Mouse (Mus musculus): ENCODE measurements around the gene Ankmy1. TPM values are rescaled to one million over a fixed set of nuclear protein-coding genes. Genes with fewer than 3 reads are reported as not detected.

The Ankmy1 gene
- polyA plus RNA-seq, 1 experiment from 2014 or later = 0.45 TPM

DNA sequence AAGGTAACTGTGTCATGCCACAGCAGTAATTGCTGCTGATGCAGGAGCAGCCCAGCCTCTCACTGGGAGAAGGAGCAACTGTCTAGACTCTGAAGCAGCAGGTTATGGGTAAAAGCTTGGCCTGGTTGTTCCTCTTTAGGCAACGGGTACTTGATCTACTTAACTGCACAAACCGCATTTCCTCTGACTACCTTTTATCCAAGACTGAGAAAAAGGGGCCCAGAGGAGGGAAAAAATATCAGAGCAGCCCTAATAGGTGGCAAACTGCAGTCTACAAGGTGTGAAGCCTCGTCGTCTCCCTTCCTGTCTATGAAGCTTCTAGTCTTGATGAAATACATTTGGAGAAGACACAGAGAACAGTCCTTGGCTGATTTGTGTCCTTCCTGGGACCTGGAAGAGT is 30.9 kb upstream of the Ankmy1 start:
- Histone ChIP-seq H3K36me3 (peaks cover 8% of the 10 kb centered on the region), H3K27me3 (peaks cover 15% of the 10 kb centered on the region; the same call in 1 of the 2 replicates), H3K4me1 (peaks cover 27% of the 10 kb centered on the region), H3K4me2 (replicated peaks) (peak overlapping the region; percentile 67), H3K9me3 (no peaks in the 10 kb centered on the region), H3K9ac (replicated peaks) (peak overlapping the region; percentile 85), H3K4me3 (peak overlapping the region; percentile 82), H3K27ac (replicated peaks) (peak overlapping the region; percentile 97)
- ATAC-seq (ENCODE audit: low FRiP score, low read depth) = no peak
- WGBS = 72% methylated on average over 4 of the region's 4 CpGs

DNA sequence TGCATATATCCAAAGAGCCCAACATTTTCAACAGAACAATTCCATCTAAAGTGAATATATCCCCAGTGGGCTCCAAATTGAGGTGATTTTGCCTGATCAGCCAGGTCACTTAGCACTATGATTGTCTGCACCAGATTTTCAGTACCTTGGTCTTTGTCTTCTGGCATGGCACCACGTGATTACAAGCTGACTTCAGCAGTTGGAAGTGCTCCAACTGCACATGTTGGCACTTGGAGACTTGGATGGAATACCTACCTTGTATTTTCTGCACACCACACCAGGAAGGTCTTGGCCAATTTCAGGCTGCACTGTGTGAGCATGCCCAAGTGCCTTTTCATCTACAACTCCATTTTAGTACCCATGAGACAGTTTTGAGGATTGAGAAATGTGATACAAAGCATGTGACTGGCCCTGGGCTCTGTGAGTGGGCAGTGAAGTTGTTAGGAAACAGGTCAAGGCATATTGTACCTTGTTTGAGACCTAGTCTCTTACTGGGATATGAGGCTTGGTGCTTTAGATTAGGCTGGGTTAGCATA is 27.5 kb upstream of the Ankmy1 start:
- Histone ChIP-seq H3K9me3 (no peaks in the 10 kb centered on the region), H3K9ac (replicated peaks) (no peak overlapping the region), H3K36me3 (no peaks in the 10 kb centered on the region), H3K4me2 (replicated peaks) (no peak overlapping the region), H3K4me1 (peaks cover 7% of the 10 kb centered on the region), H3K27me3 (peaks cover 15% of the 10 kb centered on the region; the same call in 1 of the 2 replicates), H3K4me3 (no peak overlapping the region), H3K27ac (replicated peaks) (no peak overlapping the region)
- no peak for ATAC-seq (ENCODE audit: low FRiP score, low read depth)
- WGBS = 25% methylated on average over 1 of the region's 1 CpGs

DNA sequence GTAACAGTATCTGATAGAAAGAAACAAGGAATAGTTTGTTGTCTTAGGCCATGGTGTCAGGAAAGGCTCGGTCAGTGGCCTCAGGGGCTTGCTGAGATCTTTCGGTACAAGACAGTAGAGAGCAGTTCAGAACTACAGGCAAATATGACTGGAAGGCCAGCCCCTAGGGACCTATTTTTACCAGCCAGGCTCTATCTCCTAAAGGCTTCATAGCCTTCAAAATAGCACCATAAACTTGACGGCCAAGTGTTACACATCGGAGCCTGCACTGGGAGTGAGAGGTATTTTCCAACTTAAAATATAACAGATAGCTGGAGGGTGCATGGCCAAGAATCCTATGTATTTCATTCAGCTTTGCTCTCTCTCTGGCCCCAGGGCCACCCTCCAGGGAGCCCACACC is 18.8 kb upstream of the Ankmy1 start:
- ATAC-seq (ENCODE audit: low FRiP score, low read depth) = no peak
- peaks cover 51% of the 10 kb centered on the region for H3K36me3 ChIP-seq
- H3K4me2 ChIP-seq (replicated peaks) = no peak overlapping the region
- H3K27ac ChIP-seq (replicated peaks) = no peak overlapping the region
- no peak overlapping the region for H3K4me3 ChIP-seq
- no peak overlapping the region for H3K9ac ChIP-seq (replicated peaks)
- no peaks in the 10 kb centered on the region for H3K4me1 ChIP-seq
- no peaks in the 10 kb centered on the region for H3K27me3 ChIP-seq
- H3K9me3 ChIP-seq = no peaks in the 10 kb centered on the region
- WGBS = 89% methylated on average over 4 of the region's 4 CpGs

GRCm38 (mm10) chr1:92920474-92921200 is 17.9 kb upstream of the Ankmy1 start:
- no peaks in the 10 kb centered on the region for H3K9me3 ChIP-seq
- H3K27ac ChIP-seq (replicated peaks) = no peak overlapping the region
- no peaks in the 10 kb centered on the region for H3K4me1 ChIP-seq
- H3K4me3 ChIP-seq = no peak overlapping the region
- no peak overlapping the region for H3K9ac ChIP-seq (replicated peaks)
- H3K27me3 ChIP-seq = no peaks in the 10 kb centered on the region
- no peak overlapping the region for H3K4me2 ChIP-seq (replicated peaks)
- ATAC-seq (ENCODE audit: low FRiP score, low read depth) = no peak
- 86% methylated on average over 7 of the region's 7 CpGs for WGBS
- peaks cover 60% of the 10 kb centered on the region for H3K36me3 ChIP-seq

DNA sequence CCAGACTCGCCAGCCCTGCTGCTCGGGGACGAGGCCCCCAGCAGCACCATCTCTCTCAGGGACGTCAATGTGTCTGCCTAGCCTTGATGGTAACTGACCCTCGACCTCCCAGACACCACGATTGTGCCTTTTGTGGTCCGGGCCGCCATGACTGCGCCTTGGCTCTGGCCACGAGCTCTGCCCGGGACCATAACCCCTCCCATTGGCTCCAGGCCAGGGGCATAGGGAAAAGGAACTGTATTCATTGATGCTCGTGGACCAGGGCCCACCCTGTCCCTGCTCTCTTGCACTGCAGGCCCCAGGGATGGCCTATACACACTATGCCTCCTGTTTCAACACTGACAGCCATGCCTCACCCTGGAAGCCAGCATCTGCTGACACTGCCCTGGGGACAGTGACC is 17.1 kb upstream of the Ankmy1 start:
- Histone ChIP-seq H3K27ac (replicated peaks) (no peak overlapping the region), H3K27me3 (no peaks in the 10 kb centered on the region), H3K36me3 (peaks cover 68% of the 10 kb centered on the region), H3K9ac (replicated peaks) (no peak overlapping the region), H3K4me3 (no peak overlapping the region), H3K4me2 (replicated peaks) (no peak overlapping the region), H3K9me3 (no peaks in the 10 kb centered on the region), H3K4me1 (no peaks in the 10 kb centered on the region)
- ATAC-seq (ENCODE audit: low FRiP score, low read depth) = no peak
- WGBS = 90% methylated on average over 12 of the region's 12 CpGs

DNA sequence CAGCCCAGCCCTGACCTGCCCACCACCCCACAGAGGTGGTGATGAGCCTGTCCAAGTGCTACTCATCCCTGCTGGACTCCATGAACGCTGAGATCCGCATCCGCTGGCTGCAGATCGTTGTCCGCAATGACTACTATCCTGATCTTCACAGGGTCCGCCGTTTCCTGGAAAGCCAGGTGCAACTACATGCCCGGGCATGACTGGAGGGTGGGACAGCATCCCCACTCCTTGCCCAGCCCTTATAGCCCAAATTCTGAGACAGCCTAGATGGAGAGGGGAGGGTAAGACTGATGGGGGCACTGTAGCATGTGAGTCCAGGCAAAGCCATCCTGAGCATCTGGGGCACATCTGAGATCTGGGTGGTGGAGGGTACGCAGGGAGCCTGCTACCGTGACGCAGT is 16.4 kb upstream of the Ankmy1 start:
- Histone ChIP-seq H3K4me1 (no peaks in the 10 kb centered on the region), H3K9me3 (no peaks in the 10 kb centered on the region), H3K36me3 (peaks cover 74% of the 10 kb centered on the region), H3K4me2 (replicated peaks) (no peak overlapping the region), H3K27ac (replicated peaks) (no peak overlapping the region), H3K4me3 (no peak overlapping the region), H3K9ac (replicated peaks) (no peak overlapping the region; the same call in 1 of the 2 replicates), H3K27me3 (no peaks in the 10 kb centered on the region)
- 96% methylated on average over 11 of the region's 11 CpGs for WGBS
- ATAC-seq (ENCODE audit: low FRiP score, low read depth) = no peak

GRCm38 (mm10) chr1:92916725-92917124 is 14.0 kb upstream of the Ankmy1 start:
- no peak overlapping the region for H3K27ac ChIP-seq (replicated peaks)
- peaks cover 74% of the 10 kb centered on the region for H3K36me3 ChIP-seq

DNA sequence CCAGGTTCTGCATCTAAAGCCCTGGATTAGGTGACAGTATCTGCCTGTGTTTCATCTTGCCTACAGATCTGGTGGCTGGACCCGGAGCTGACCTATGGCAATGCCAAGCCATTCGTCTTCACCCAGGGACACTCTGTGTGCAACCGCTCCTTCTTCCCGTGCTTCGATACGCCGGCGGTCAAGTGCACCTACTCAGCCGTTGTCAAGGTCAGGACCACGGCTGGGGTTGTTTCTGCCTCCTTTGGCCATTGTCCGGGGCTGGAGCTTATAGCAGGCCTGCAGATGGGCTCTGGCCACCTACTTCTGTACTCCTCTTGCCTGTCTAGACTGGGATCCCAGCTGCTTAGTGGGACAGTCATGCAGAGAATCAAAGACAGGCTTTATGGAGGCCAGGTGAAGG is 12.3 kb upstream of the Ankmy1 start:
- Histone ChIP-seq H3K4me3 (no peak overlapping the region), H3K4me1 (peaks cover 22% of the 10 kb centered on the region), H3K9ac (replicated peaks) (no peak overlapping the region), H3K27me3 (no peaks in the 10 kb centered on the region), H3K4me2 (replicated peaks) (no peak overlapping the region), H3K36me3 (peaks cover 58% of the 10 kb centered on the region), H3K9me3 (no peaks in the 10 kb centered on the region), H3K27ac (replicated peaks) (no peak overlapping the region)
- no peak for ATAC-seq (ENCODE audit: low FRiP score, low read depth)
- 95% methylated on average over 11 of the region's 11 CpGs for WGBS

More at GRCm38 (mm10) chr1:92916725-92917124, 14.0 kb upstream of the Ankmy1 start:
- no peak for ATAC-seq (ENCODE audit: low FRiP score, low read depth)
- no peak overlapping the region for H3K4me3 ChIP-seq
- H3K9me3 ChIP-seq = no peaks in the 10 kb centered on the region
- peaks cover 13% of the 10 kb centered on the region for H3K4me1 ChIP-seq
- H3K9ac ChIP-seq (replicated peaks) = no peak overlapping the region
- no peaks in the 10 kb centered on the region for H3K27me3 ChIP-seq
- WGBS = 93% methylated on average over 9 of the region's 9 CpGs
- no peak overlapping the region for H3K4me2 ChIP-seq (replicated peaks)

GRCm38 (mm10) chr1:92914239-92914638 is 11.5 kb upstream of the Ankmy1 start:
- ATAC-seq (ENCODE audit: low FRiP score, low read depth) = no peak
- peaks cover 50% of the 10 kb centered on the region for H3K36me3 ChIP-seq

DNA sequence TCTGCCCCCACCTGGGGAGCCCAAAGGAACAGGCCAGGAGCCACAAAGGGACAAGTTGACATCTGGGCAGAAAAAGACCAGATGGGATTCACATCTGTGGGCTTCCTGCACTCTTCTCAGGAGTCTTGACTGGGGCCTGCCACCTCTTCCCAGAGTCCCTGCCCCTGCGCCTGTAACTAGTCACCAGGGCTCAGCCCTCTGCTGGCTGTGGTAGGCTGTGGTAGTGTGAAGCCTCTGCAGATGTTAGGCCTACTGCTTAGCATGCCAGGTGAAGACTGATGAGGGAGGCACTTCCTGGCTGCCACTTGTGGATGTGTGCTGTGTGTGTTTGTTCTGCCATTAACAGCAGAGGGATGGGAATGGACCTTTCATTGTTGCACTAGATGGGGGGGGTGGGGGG is 9.6 kb upstream of the Ankmy1 start:
- WGBS = 52% methylated on average over 1 of the region's 1 CpGs
- H3K9me3 ChIP-seq = no peaks in the 10 kb centered on the region
- peaks cover 31% of the 10 kb centered on the region for H3K36me3 ChIP-seq
- H3K9ac ChIP-seq (replicated peaks) = peak overlapping the region; percentile 97
- peaks cover 20% of the 10 kb centered on the region for H3K27me3 ChIP-seq
- H3K4me2 ChIP-seq (replicated peaks) = peak overlapping the region; percentile 90
- H3K4me3 ChIP-seq = peak overlapping the region; percentile 93
- no peak overlapping the region for H3K27ac ChIP-seq (replicated peaks)
- no peak for ATAC-seq (ENCODE audit: low FRiP score, low read depth)
- peaks cover 38% of the 10 kb centered on the region for H3K4me1 ChIP-seq

More at GRCm38 (mm10) chr1:92914239-92914638, 11.5 kb upstream of the Ankmy1 start:
- 81% methylated on average over 4 of the region's 4 CpGs for WGBS
- H3K9me3 ChIP-seq = no peaks in the 10 kb centered on the region
- no peak overlapping the region for H3K9ac ChIP-seq (replicated peaks)
- no peak overlapping the region for H3K4me3 ChIP-seq
- no peak overlapping the region for H3K4me2 ChIP-seq (replicated peaks)
- H3K4me1 ChIP-seq = peaks cover 29% of the 10 kb centered on the region
- no peak overlapping the region for H3K27ac ChIP-seq (replicated peaks)
- peaks cover 6% of the 10 kb centered on the region; the same call in 1 of the 2 replicates for H3K27me3 ChIP-seq

DNA sequence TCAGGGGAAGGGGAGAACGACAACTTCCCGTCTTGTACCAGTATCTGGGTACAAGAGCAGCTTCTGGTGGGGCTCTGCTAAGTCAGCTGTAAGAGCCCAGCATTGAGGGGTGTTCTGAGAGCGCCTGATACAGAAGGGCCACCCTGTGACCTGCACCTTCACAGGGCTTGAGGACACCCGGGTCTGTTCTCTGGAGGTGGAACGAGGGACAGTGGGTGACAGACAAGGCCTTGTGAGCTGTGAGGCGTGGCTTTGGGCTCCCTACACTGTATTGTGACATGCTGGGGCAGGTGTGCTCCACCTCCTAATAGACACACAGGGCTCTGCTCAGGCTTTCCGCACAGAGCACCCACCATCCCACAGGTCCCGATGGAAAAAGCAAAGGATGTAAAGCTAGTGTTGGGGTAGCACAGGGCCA is 9.0 kb upstream of the Ankmy1 start:
- peak overlapping the region; percentile 93 for H3K4me3 ChIP-seq
- H3K9me3 ChIP-seq = no peaks in the 10 kb centered on the region
- H3K4me2 ChIP-seq (replicated peaks) = peak overlapping the region; percentile 90
- H3K36me3 ChIP-seq = peaks cover 25% of the 10 kb centered on the region
- ATAC-seq (ENCODE audit: low FRiP score, low read depth) = no peak
- H3K27me3 ChIP-seq = peaks cover 20% of the 10 kb centered on the region
- H3K27ac ChIP-seq (replicated peaks) = peak overlapping the region; percentile 94; the same call in 1 of the 2 replicates
- WGBS = 46% methylated on average over 8 of the region's 8 CpGs
- peak overlapping the region; percentile 97 for H3K9ac ChIP-seq (replicated peaks)
- H3K4me1 ChIP-seq = peaks cover 38% of the 10 kb centered on the region

DNA sequence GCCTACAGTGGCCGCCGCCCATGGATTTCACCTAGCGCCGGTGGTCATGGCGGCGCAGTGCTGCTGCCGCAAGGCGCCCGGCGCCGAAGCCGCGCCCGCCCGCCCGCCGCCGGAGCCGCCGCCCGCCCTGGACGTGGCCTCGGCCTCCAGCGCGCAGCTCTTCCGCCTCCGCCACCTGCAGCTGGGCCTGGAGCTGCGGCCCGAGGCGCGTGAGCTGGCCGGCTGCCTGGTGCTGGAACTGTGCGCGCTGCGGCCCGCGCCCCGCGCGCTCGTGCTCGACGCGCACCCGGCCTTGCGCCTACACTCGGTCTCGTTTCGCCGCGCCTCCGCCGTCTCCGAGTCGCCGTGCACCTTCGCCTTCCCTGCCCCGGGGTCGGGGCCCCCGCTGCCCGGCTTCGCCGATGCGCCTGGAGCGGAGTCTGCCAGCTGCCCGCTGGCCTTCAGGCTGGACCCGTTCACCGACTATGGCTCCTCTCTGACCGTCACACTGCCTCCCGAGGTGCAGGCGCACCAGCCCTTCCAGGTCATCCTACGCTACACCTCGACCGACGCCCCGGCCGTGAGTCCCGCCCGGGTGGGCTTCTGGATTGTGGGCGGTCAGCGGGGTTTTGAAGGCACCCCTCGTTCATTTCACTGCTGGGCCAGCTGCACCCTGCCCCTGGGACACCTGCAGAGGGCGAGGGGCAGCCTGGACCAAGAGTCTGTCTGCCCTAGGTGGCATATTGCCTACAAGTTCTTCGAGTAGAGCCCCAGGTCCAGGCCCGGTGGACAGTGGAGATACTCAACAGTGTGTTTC is 8.4 kb upstream of the Ankmy1 start:
- Histone ChIP-seq H3K4me1 (peaks cover 41% of the 10 kb centered on the region), H3K27me3 (peaks cover 20% of the 10 kb centered on the region)
- peak; percentile 32 for ATAC-seq (ENCODE audit: low FRiP score, low read depth)

More for the DNA sequence above, 8.4 kb upstream of the Ankmy1 start:
- under 1% methylated on average over 79 of the region's 85 CpGs for WGBS
- Histone ChIP-seq H3K9ac (replicated peaks) (peak overlapping the region; percentile 97), H3K4me3 (peak overlapping the region; percentile 93), H3K36me3 (peaks cover 19% of the 10 kb centered on the region), H3K4me2 (replicated peaks) (peak overlapping the region; percentile 90), H3K9me3 (no peaks in the 10 kb centered on the region), H3K27ac (replicated peaks) (peak overlapping the region; percentile 94)

All from midbrain, embryonic 12.5 days (tissue).